Mouse (Mus musculus): ENCODE measurements around the gene Stx8. TPM values are rescaled to one million over a fixed set of nuclear protein-coding genes. Genes with fewer than 3 reads are reported as not detected.

Stx8 gene
- polyA plus RNA-seq, 1 experiment from 2014 or later: 83.2 TPM

DNA sequence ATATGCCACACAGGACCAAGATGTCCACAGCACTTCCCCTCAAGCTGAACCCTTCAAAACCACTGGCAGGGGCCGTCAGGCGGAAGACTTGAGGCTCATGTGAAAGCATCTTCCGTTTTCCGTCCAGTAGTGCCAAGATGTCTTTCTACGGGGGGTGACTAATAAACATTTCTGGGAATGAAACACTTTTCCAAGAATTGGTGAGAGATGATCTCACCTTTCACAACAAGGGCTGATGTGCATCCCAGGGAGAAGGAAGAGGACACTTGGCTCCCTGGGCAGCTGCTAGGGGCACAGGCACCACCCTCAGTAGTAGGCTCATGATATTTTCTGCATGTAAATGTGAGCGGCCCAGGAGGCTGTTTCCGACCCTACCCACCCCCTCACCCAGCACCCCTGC is 256.2 kb downstream of the Stx8 start:
- DNase-seq (ENCODE audit: low spot score): no peak

DNA sequence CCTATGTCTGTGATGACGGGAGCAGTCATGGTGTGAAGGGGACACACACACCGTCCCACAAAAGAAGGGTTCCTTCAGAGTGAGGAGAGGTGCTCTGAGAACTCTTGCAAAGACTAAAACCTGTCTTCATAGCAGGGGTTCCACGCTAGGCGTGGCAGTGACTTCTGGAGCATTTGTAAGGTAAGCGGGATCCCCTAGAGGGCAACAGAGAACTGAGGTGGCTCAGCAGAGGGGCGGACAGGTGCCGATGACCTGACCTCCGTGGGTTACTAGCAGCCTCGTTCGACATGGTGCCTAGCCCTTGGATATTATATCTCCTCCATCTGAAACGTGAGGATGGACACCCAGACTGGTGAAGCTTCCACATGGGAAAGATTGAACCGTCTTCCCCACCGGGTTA is 257.1 kb downstream of the Stx8 start:
- DNase-seq (ENCODE audit: low spot score): no peak

DNA sequence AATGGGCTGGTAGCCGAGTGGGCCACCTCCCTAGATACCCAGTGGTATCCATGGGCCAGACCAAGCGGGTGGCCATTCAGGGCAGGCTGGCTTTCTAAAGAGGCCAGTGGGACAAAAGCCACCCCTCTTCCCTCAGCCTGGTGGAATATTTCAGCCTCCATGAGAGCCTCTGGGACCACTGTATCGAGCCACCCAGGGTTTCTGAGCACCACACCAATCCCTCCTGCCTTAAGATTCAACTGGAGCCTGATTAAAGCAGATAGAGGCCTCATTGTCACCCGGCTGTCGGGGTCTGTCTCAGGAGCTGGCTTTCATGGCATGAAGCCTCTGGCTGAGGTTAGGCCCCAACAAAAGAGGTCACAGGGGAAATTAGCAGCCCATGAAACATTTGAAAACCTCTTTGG is 260.7 kb downstream of the Stx8 start:
- no peak for DNase-seq (ENCODE audit: low spot score)

DNA sequence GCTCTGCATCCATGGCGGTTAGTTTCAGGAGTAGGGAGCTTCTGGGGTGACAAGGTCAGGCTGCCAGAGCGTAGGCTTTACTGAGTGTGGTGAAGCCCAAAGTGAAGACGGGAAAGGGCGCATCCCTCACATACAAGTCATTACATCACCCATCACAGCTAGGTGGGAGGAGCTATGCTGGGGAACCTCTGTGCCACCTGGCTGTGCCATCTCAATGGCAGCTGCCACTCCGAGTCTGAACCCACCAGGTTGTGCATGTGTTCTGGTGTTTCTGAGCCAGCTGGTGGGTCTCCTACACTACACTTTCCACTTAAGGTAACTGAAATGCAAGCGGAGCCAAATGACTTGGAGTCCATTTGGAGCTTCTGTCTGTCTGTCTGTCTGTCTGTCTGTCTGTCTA is 261.8 kb downstream of the Stx8 start:
- peak; percentile 50 for DNase-seq (ENCODE audit: low spot score)

DNA sequence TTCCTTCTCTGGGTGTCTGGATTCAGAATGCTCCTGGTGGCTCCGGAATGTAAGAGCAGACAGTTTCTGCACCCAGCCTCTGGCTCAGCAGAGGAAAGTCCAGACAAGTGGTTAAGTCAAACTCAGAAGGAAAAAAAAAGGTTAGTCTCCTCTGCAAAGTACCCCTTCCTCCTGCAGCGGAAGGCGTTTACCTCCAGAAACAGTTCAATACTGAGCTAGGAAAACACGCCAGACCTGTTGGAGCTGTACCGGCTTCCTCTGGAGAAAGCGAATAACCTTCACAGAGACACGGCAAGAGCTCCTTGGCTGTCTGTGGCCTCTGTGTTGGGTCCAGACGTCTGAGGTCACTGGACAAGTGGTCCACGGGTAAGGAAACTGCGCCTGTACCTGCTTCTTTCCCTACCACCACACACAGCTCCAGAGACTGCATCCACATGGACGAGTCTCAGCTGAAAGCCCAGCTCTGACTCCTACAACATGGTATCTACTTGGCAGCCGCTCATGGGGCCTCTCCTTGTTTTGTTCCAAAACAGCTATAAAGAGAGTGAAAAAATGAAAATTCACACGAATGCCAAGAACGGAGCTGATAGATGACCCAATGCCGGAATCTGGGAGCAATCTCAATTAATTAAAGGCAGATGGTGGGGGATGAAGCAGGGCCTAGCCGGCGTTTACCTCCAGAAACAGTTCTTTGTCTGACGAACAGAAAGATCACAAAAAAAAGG is 263.1 kb downstream of the Stx8 start:
- DNase-seq (ENCODE audit: low spot score): no peak

- no peak for DNase-seq (ENCODE audit: low spot score)
Observed at GRCm38 (mm10) chr11:68231558-68231957, 265.6 kb downstream of the Stx8 start.

GRCm38 (mm10) chr11:68233469-68233965 is 267.5 kb downstream of the Stx8 start:
- no peak for DNase-seq (ENCODE audit: low spot score)

DNA sequence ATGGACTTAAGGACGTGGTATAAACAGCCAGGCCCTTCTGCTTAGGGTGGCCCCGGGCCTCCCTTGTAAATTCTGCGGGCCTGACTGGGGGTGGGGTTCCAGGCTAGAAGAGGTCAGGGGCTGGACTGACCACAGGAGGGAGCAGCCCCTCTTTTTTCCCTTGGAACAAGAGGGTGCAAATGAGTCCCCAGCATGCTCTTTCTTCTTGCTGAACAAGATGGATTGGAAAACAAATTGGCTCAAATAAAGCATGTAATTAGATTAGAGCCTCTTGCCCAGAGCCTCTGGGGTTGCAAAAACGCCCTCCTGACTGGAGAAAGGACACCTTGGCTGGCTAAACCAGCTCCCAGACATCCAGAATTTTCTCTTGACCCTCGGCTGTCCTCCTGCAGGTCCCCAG is 273.8 kb downstream of the Stx8 start:
- no peak for DNase-seq (ENCODE audit: low spot score)

DNA sequence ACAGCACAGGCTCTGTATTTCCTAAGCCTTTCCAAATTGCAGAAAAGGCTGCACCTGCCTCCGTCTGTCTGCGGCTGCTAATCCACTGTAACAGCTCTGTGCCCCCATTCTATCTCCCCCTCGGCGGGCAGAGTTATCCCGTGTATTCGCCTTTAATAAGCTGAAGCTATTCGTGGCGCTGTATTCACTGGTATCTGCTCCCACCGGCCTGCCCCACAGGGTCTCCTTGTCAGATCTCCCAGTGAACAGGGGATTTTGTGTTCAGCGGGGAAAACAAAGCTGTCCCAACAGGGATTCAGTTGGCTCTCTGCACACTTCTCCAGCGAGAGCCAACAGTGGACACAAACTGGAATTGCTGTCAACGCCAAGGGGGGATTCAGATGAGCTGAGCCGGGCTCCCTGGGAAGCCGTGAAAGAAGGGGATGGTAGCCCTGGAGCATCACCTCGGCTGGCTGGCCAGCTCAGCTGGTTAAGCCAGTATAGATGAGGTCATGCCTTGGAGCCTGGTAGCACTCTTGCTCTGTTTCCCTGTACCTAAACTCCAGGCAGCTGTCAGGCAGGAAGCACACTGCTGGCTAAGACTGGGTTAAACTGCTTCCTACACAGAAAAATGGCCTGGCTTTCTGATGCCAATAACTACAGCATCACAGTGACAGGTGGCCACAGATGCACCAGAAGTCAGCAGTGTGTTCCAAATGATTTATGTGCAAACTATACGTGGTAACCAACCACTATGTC is 278.4 kb downstream of the Stx8 start:
- DNase-seq (ENCODE audit: low spot score): no peak

DNA sequence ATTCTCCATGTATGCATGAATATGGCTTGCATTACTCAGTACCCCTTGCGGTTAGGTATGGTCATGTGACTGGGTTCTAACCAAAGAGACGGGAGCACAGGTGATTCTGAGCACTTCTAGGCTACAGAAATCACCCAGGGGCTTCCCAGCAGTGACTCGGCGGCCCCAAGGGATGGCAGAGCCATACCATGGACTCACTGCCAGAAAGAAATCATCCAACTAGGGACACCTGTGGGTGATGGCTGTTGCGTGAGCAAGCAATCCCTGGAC is 278.9 kb downstream of the Stx8 start:
- no peak for DNase-seq (ENCODE audit: low spot score)

GRCm38 (mm10) chr11:68247897-68248296 is 281.9 kb downstream of the Stx8 start:
- no peak for DNase-seq (ENCODE audit: low spot score)

- no peak for DNase-seq (ENCODE audit: low spot score)
Observed at GRCm38 (mm10) chr11:68250106-68250505, 284.1 kb downstream of the Stx8 start.

DNA sequence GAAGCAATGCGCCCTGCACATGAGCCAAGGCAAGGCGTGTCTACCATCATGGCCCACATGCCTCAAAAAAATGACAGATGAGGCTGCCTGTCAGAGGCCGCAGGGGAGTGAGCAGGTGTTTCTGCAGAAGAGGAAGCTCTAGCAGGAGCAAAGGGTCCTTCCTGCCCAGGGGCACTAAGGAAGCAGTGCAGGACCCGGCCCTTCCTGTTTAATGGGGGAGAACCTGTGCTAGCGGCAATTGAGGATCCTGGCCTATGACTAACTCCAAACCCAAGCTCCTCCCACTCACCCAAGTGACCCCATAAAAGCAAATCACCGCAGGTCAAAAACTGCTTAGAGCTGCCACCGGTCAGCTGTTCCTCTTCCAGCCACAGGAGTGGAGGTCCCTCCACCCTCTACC is 287.5 kb downstream of the Stx8 start:
- DNase-seq (ENCODE audit: low spot score): peak; percentile 58

Small RNAs within 50 kb of the gene (microRNA-seq; reads per million reads assigned to microRNA genes)
- gene Mir6406 (ENCODE audit: borderline number of aligned reads): not detected

Other genes starting within 250 kb of the Stx8 start
- 0.03 TPM in 1 of 2 replicates, not detected in the other for gene Glp2r, start 195.0 kb upstream of the Stx8 start, polyA plus RNA-seq (2015; fragmentation: Nextera tagmentation; extraction: Ambion mirVana)
- not detected in 2 replicates for gene Gsg1l2, start 191.6 kb upstream of the Stx8 start, polyA plus RNA-seq (2015; fragmentation: Nextera tagmentation; extraction: Ambion mirVana)
- 0.34 and 0.57 TPM in 2 replicates for gene Dhrs7c, start 168.0 kb upstream of the Stx8 start, polyA plus RNA-seq (2015; fragmentation: Nextera tagmentation; extraction: Ambion mirVana)
- gene Usp43, start 44.0 kb upstream of the Stx8 start, polyA plus RNA-seq (2015; fragmentation: Nextera tagmentation; extraction: Ambion mirVana): 0.06 and 0.20 TPM in 2 replicates
- gene Cfap52, start 542 bp upstream of the Stx8 start, polyA plus RNA-seq (2015; fragmentation: Nextera tagmentation; extraction: Ambion mirVana): 0.62 and 0.69 TPM in 2 replicates